Mouse (Mus musculus) heart, adult 9 months (tissue): Measurements from ENCODE around the gene C9orf72.

Experiments used
- DNase-seq, 2 experiments: peaks; one replicate each; pipeline ENCODE4 v3.0.0; 2022; ENCODE audit warnings: low spot score in 2 of 2

The C9orf72 gene

DNA sequence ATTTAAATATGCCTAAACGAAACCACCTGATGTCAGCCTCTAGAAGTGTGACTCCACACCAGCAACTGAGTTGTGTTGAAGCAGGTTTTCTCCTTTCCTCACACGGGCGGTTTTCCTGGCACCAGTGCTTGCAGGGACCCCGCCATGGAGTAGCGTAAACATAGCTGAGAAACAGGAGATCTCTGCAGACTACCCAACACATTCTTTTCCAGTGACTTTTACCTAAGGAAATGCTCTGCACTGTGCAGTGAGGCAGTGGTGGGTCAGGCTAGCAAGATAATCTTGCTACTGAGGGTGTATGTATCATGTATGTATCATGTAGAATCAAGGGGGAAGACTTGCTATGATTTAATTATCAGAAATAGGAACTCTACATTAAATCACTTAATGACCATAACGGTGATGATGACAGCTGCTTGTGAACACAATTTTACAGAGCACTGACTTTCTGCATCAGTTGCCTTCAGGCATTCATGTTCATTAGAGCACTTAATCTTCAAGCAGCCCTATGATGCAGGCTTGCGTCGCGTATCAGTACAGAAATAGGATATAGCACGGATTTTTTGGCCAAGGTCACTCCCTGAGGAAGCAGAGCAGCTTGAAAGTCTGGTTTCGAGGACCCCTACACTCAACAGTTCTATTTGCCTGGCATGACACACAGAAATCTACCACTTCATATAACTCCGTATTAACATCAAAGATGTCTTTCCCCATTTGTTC lies 47.9 kb downstream of the C9orf72 start:
- no peak for DNase-seq

- no peak for DNase-seq
Measured at GRCm38 (mm10) chr4:35175566-35175965, 50.4 kb downstream of the C9orf72 start.

GRCm38 (mm10) chr4:35173551-35173950 lies 52.4 kb downstream of the C9orf72 start:
- DNase-seq, result no peak

- DNase-seq, result no peak
Measured at GRCm38 (mm10) chr4:35172471-35172870, 53.5 kb downstream of the C9orf72 start.

DNA sequence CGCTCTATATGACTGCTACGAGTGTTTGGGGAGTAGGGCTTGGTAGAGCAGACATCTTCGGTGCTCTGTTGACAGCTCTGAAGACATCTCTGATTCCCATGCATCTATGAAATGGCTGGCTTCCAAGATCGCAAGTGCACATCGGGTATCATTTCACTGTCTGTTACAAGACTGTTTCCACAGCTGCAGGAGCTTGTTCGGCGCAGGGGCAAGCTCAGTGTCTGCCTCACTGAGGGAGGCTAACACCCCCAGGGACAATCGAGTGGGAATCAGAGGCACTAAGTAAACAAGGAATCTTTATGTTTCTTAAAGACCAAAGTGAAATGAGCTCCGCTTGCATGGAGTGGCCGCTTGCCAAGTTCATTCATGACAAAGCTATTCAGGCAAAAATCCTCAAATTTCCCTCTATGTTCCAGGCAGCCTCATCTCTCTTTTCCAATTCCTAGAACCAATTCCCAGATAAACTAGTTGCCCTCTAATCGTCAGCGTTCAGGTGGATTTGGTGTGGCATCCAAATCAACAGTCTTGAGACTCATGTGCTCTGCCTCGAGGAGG lies 56.3 kb downstream of the C9orf72 start:
- DNase-seq, result no peak

DNA sequence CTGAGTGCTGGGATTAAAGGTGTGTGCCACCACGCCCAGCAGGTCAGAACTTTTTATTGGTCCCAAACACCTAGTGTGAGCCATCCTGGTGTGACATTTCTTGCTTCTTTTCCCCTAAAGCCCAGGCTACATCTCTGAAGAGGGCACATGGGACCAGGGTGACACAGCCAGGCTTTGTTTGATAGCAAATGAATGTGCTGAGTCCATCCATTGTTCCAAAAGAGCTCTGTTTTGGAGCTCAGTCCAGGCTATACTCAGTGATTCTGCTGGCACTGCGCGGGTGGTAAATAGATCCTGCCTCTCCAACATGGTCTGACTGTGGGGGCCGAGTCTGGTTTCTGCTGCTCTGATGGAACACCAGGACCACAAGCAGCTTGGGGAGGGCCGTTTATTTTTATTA lies 58.1 kb downstream of the C9orf72 start:
- no peak for DNase-seq

DNA sequence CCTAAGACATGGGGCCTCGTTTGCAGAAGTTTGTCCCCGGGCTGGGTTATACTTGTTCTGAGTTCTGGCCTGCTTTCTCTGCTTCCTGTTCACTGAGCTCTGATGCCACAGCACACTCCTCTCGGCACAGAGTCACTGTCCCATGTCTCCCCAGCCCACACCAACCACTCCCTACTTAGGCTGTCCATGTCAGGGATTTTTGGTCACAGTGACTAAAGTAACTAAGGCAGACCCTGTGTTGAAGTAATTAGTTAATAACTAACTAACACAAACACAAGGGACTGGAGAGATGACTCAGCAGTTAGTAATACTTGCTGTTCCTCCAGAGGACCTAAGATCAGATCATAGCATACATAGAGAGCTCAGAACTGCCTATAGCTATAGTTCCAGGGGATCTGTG lies 60.0 kb downstream of the C9orf72 start:
- no peak for DNase-seq

GRCm38 (mm10) chr4:35165275-35165674 lies 60.7 kb downstream of the C9orf72 start:
- DNase-seq, result no peak

DNA sequence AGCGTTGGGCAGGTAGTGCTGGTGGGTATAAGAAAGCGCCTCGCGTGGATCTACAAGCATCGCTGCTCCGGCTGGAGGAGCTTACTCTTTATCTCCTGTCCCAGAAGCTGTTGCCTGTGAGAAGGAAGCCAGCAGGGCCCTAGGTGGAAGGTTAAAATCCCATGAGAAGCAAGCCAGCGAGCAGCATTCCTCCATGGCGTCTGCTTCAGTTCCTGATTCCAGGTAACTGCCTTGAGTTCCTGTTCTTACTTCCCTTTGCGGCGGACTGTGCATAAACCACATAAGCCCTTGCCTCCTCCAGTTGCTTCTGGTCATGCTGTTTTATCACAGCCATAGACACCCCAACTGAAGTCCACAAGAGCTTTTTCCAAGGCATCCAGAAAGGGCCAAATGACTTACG lies 68.2 kb downstream of the C9orf72 start:
- no peak for DNase-seq

DNA sequence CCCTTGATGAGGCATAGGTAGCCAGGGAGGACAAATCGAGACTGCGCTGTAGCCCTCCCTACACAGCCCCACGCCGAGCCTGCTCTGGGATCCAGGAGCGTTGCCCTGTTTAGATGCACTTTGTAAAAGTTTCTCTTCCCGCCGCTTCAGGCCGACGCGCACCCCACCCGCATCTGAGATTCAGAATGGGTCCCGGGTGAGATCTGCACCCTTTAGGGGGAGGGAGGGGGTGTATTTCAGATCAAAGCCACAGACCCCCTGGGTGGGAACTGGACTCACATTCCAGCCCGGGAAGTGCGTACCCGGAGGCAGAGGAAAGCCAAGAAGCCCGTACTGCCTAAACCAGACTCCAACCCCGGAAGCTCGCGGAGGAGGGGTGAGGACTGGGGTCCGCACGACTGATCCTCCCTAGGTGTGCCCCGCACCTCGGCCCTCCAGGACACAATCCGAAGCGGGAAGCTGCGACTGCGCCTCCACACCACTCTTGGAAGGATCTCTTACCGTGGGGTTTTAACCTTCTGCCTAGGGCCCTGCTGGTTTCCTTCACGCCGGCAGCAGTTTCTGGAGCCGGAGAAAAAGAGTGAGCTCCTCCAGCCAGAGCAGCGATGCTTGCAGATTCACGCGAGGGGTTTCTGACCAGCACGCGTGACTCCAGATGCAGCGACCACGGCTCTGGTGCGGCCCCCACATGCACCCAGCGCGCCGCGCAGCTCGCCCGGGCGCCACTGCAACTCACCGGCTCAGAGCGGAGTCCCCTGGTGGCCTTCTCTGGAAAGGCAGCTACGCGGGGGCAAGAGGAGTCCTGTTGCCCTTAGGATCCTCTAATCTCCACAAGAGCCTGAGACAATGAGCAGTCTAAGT lies 69.0 kb downstream of the C9orf72 start, which contains the start of gene Mob3b:
TSS of gene Mob3b (minus strand) at position 734 of the 861 bp plus-strand sequence.
- peak; percentile 72 to 82 for DNase-seq

DNA sequence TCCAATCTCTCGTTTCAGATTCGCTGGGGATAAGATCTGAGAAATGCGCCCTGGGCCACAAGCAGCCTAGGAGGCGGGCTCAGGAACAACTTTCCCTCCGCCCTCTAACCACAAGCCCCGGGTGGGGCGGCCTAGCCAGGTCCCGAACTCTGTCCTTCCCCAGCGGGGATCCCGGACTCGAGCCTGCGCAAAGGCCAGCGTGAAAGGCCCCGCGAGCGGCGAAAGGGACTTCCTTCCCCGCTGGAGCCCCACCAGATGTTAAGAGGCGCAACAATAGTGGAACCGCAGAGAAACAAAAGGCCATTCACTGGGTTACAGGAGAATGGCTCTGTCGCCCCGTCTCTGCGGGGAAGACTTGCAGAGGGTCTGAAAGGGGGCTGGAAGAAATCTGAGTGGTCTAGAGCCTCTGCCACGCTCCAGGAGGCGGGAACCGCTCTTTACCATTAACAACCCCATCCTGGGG lies 69.8 kb downstream of the C9orf72 start:
- peak; percentile 57 to 76 for DNase-seq

DNA sequence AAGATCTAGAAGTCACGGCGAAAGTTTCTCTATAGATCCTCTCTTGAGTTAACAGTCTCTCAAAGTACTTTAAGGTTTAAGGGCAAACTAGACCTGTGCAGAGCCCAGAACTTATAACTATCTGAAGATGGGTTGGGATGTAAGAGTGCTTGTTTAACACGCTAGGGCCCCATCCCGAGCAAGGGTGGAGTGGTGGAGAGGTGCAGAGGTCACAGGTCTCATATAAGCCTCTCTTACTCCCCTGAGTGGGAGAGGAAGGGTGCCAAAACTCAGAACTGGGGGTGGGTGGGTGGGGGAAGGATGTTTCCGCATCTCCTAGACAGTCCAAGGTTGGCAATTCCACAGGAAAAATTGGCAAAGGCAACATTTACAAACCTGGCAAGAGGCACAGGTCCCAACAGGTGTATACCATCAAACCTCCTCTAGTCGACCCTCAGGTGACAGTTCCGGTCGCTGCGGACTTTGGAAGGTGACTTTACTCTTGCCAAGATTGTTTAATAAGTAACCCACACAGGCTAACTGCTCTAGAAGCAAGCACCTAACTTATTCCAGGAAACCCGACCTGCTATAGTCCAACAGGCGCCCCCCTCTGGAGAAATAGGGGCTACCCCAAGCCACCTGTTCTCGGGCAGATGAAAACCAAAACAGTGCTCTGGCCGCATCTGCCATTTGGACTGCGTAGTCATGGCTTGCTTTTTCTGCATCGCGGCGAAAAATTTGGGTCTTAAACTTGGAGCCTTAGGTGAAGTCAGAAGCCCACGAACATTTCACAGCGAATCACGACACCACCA lies 70.6 kb downstream of the C9orf72 start:
- DNase-seq, result no peak

DNA sequence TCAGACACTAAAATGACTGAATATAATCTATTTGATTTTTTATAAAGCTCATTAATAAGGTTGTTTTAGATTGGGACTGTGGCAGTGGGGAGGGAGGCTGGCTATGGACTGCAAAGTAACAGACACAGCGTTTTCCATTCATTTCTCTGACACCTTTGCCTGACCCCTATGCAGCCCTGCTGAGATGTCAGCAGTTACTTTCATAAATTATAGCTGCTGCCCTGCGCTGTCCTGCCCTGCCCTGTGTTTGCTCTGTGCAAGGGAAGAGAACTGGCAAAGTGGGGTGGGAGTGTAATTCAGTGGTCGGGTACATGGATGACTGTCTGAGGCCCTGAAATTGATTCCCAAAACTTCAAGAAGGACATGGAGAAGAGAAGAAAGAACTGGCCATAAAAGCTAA lies 71.9 kb downstream of the C9orf72 start:
- DNase-seq, result no peak

DNA sequence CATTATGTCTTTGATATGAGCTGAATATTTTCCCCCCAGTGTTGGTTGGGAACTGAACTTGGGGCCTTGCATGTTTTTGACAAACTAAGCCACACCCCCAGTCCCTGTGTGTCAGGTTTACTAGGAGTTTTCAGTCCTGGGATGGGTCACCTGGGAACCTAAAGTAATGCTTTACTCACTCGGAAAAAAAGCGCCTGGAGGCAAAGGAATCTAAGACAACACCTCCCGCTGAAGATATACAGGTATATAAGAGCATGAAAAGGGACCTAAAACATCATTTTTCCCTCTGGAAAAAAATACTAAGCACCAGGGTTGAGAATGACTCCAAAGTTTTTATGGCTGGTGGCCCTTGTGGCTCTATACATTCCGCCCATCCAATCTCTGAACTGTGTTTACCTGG lies 74.2 kb downstream of the C9orf72 start, which contains the start of gene Ifnk:
TSS of gene Ifnk (plus strand) at position 301 of the 400 bp plus-strand sequence.
- no peak for DNase-seq

- no peak for DNase-seq
Measured at GRCm38 (mm10) chr4:35150706-35151105, 75.3 kb downstream of the C9orf72 start.

DNA sequence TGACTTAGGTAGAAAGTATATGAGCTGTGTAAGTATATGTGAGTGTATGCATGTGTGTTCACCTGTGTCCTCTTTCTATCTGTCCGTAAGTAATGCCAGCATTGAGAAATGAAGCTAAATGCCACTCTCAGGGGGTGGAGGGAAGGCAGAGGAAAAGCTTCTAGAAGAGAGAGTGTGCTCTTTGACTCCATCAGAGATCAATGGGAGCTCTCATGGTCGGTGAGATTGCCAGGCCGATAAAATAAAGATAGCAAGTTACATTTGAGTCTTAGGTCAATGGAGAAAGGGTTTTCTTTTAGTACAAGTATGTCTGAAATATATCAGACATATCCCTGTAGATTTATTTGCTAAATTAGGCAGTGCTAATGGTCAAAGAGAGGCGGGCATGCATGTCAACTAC lies 77.6 kb downstream of the C9orf72 start:
- DNase-seq, result no peak

DNA sequence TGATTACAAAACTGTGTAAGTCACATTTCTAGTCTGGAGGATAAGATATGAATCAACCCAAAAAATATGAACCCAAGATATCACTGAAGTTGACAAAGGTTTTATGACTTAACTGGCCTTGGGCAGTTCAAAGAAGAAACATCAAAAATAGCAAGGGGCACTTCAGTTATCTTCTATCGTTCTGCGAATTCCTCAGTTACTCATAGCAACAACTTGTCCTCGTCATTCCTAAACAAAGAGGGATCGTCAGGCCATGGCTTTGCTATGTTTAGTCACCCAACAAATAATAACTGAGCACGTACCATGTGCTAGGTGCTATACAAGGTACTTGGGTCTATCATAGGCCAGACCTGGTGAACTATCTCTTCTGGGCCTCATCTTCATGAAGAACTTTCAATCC lies 79.4 kb downstream of the C9orf72 start:
- DNase-seq, result no peak

DNA sequence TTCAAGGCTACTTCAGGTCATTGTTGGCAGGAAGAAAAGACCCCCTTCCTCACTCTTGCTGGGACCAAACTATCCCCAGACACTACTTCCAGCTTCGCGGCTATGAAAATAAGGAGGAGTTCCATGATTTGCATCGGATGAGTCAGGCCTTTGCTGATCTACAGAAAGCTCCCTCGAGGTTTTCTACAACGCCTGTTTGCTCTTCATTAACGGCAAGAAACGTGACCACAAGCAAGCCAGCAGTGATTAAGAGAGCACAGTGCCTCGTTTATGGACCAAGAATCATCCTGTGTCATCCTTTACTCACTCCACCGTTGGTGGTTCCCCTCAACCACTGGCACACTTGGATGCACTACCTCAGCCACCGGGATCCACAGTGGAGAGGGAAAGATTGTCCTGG lies 80.2 kb downstream of the C9orf72 start:
- DNase-seq, result no peak

DNA sequence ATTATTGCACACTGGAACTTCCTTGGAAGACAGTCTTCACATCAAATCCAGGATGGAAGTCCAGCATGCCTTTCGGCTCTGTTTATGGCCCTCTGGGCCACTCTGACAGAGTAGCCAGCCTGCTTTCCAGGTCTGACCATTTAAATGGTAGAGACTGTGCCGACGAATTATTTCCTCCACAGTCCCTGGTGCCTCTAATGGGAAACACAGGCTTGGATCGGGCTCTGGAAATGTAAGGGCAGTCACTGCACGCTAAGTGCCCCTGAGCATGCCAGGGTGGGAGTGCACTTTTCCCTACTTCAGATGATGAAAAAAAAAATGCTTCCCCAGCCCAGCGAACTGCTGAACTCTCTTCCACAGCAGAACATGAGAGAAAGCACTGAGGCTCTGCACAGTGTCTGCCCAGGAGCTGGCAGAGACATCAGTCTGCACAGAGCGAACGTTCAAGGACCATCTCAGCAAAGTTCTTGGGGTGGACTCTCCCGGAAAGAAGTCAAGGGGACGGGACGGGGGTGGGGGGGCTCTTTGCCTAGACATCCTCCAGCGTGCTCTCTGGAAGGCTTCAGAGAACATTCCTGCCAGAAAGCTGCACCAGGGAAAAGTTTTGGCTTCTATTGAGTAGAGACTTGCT lies 82.4 kb downstream of the C9orf72 start:
- no peak for DNase-seq
